Mouse (Mus musculus) MEL (cell line): ENCODE results near the gene Psors1c2. TPM values are rescaled to one million over a fixed set of nuclear protein-coding genes. Genes with fewer than 3 reads are reported as not detected.
"Not testable (repeated sequence)": the region's sequence is repeated elsewhere in the genome, so short reads cannot be mapped to it uniquely, and the experiment has no call there.

Experiments used
- DNase-seq: peaks from one replicate; pipeline ENCODE4 v3.0.0; 2011; ENCODE audit warnings: low read depth, low spot score
- H3K27ac ChIP-seq: 2 replicates; pipeline ENCODE4 v1.5.1; 2012; ENCODE audit warnings: low read depth, mild to moderate bottlenecking, control low read depth, low read length, moderate library complexity; ENCODE audit not compliant: control insufficient read depth
- H3K27me3 ChIP-seq, 2 experiments: fragments of 150-350 bp in 1 of 2; sonication (generic) in 1 of 2; 2 replicates each; pipeline ENCODE4 v1.6.1; 2012; ENCODE audit warnings: low read length in 2 of 2, mild to moderate bottlenecking in 2 of 2, improper control_type of control experiment in 1 of 2, moderate library complexity in 1 of 2; ENCODE audit not compliant: insufficient read depth in 2 of 2, control insufficient read depth in 1 of 2
- H3K36me3 ChIP-seq, 2 experiments: 2 replicates each; pipeline ENCODE4 v1.6.1; 2012 to 2014; ENCODE audit warnings: low read length in 2 of 2, improper control_type of control experiment in 1 of 2, inconsistent platforms in 1 of 2, mild to moderate bottlenecking in 1 of 2; ENCODE audit not compliant: insufficient read depth in 2 of 2, control insufficient read depth in 1 of 2
- H3K4me1 ChIP-seq, 2 experiments: fragments of 150-350 bp in 1 of 2; sonication (generic) in 1 of 2; 2 replicates each; pipeline ENCODE4 v1.6.1; 2012; ENCODE audit warnings: low read length in 2 of 2, improper control_type of control experiment in 1 of 2, mild to moderate bottlenecking in 1 of 2; ENCODE audit not compliant: insufficient read depth in 2 of 2, control insufficient read depth in 1 of 2
- H3K4me3 ChIP-seq, 2 experiments: fragments of 150-350 bp in 1 of 2; sonication (generic) in 1 of 2; 2 replicates each; pipeline ENCODE4 v1.5.1; 2012; ENCODE audit warnings: low read depth in 2 of 2, low read length in 2 of 2, mild to moderate bottlenecking in 2 of 2, moderate library complexity in 2 of 2, control low read depth in 1 of 2, improper control_type of control experiment in 1 of 2; ENCODE audit not compliant: control insufficient read depth in 1 of 2, insufficient read depth in 1 of 2
- H3K79me2 ChIP-seq: 2 replicates; pipeline ENCODE4 v1.6.1; 2012; ENCODE audit warnings: mild to moderate bottlenecking, low read length, moderate library complexity; ENCODE audit not compliant: control insufficient read depth, poor library complexity, insufficient read depth
- H3K9ac ChIP-seq: 2 replicates; pipeline ENCODE4 v1.6.1; 2012; ENCODE audit warnings: low read depth, mild to moderate bottlenecking, control low read depth, low read length, moderate library complexity; ENCODE audit not compliant: control insufficient read depth, poor library complexity, severe bottlenecking
- H3K9me3 ChIP-seq: fragments of 150-350 bp; sonication (generic); replicated peaks from 2 replicates; pipeline ENCODE4 v1.6.1; 2012; ENCODE audit warnings: mild to moderate bottlenecking, low read length, improper control_type of control experiment, moderate library complexity; ENCODE audit not compliant: insufficient read depth
- CHD2 ChIP-seq: IDR thresholded peaks from 2 replicates; pipeline ENCODE4 v1.6.1; 2011; ENCODE audit warnings: low read length, improper control_type of control experiment
- CTCF ChIP-seq, 3 experiments: IDR thresholded peaks in 2 of 3; conservative IDR thresholded peaks in 1 of 3; 2 replicates each; pipeline ENCODE4 v1.5.1; 2011 to 2012; ENCODE audit warnings: low read length in 3 of 3, low read depth in 2 of 3, mild to moderate bottlenecking in 2 of 3, improper control_type of control experiment in 1 of 3, inconsistent platforms in 1 of 3, mixed read lengths in 1 of 3, moderate library complexity in 1 of 3; ENCODE audit not compliant: control insufficient read depth in 1 of 3, insufficient read depth in 1 of 3, poor library complexity in 1 of 3, severe bottlenecking in 1 of 3
- EP300 ChIP-seq, 2 experiments: IDR thresholded peaks; 2 replicates each; pipeline ENCODE4 v1.6.1; 2011; ENCODE audit warnings: improper control_type of control experiment in 2 of 2, low read length in 2 of 2, low read depth in 1 of 2, mild to moderate bottlenecking in 1 of 2
- GABPA ChIP-seq: IDR thresholded peaks from 2 replicates; pipeline ENCODE4 v1.6.1; 2012; ENCODE audit warnings: low read depth, mild to moderate bottlenecking, inconsistent platforms, low read length, improper control_type of control experiment, moderate library complexity
- JUND ChIP-seq: IDR thresholded peaks from 2 replicates; pipeline ENCODE4 v1.6.1; 2011; ENCODE audit warnings: low read depth, mild to moderate bottlenecking, improper control_type of control experiment, low read length
- MXI1 ChIP-seq: IDR thresholded peaks from 2 replicates; pipeline ENCODE4 v1.6.1; 2011; ENCODE audit warnings: mild to moderate bottlenecking, low read depth, low read length, improper control_type of control experiment
- NRF1 ChIP-seq: IDR thresholded peaks from 2 replicates; pipeline ENCODE4 v1.6.1; 2014; ENCODE audit warnings: low read depth, mild to moderate bottlenecking, inconsistent platforms, low read length, improper control_type of control experiment, moderate library complexity; ENCODE audit not compliant: poor library complexity, insufficient read depth, severe bottlenecking
- POLR2AphosphoS2 ChIP-seq: IDR thresholded peaks from 2 replicates; pipeline ENCODE4 v1.6.1; 2011; ENCODE audit warnings: low read length, improper control_type of control experiment
- RAD21 ChIP-seq: IDR thresholded peaks from 2 replicates; pipeline ENCODE4 v1.6.1; 2011; ENCODE audit warnings: mild to moderate bottlenecking, low read depth, low read length, improper control_type of control experiment
- RCOR1 ChIP-seq: IDR thresholded peaks from 2 replicates; pipeline ENCODE4 v1.6.1; 2012; ENCODE audit warnings: low read depth, mild to moderate bottlenecking, inconsistent platforms, low read length, improper control_type of control experiment
- SMC3 ChIP-seq: IDR thresholded peaks from 2 replicates; pipeline ENCODE4 v1.6.1; 2011; ENCODE audit warnings: low read depth, low read length, improper control_type of control experiment
- USF1 ChIP-seq: IDR thresholded peaks from 2 replicates; pipeline ENCODE4 v1.6.1; 2014; ENCODE audit warnings: low read depth, mild to moderate bottlenecking, inconsistent platforms, low read length, improper control_type of control experiment, moderate library complexity
- ZC3H11A ChIP-seq: IDR thresholded peaks from 2 replicates; pipeline ENCODE4 v1.6.1; 2012; ENCODE audit warnings: low read depth, mild to moderate bottlenecking, inconsistent platforms, low read length, improper control_type of control experiment
- polyA plus RNA-seq, 2 experiments: library from polyadenylated mRNA; stranded (reverse) in 1 of 2; unstranded in 1 of 2; fragments of >175 nt in 1 of 2; fragments of >200 nt in 1 of 2; gene quantifications; 2 replicates each; pipeline versions ENCODE4 v1.2.1 to v1.2.4; 2012; ENCODE audit warnings: low replicate concordance in 2 of 2, low read depth in 1 of 2; ENCODE audit not compliant: insufficient read length in 2 of 2, insufficient read depth in 1 of 2, missing spikeins in 1 of 2
- total RNA-seq: library from RNA; depleted of rRNA; stranded (reverse); fragments of 300-350 nt; gene quantifications from 2 replicates; pipeline ENCODE4 v1.2.3, GENCODE M21; 2012

Psors1c2 gene
- total and polyA plus RNA-seq, 3 experiments = 0.27 to 1.3 TPM; not detected in 1

- H3K27me3 ChIP-seq, H3K9me3 ChIP-seq, H3K9ac ChIP-seq, H3K4me1 ChIP-seq, H3K27ac ChIP-seq, H3K4me3 ChIP-seq, H3K36me3 ChIP-seq, DNase-seq, H3K79me2 ChIP-seq: not testable (repeated sequence)
Measured at GRCm38 (mm10) chr17:35508279-35508678, 24.7 kb upstream of the Psors1c2 start.

GRCm38 (mm10) chr17:35509284-35509683, 23.7 kb upstream of the Psors1c2 start:
- TF ChIP-seq SMC3 (peak; percentile 16; the same call in 1 of the 2 replicates), GABPA (no peak), RCOR1 (no peak), CHD2 (no peak), MXI1 (no peak), CTCF (IDR thresholded peaks at IDR 0.05 in 2 of 3, conservative IDR thresholded peaks at IDR 0.05 in 1 of 3; ENCODE audit: control insufficient read depth in 1 of 3, insufficient read depth in 1 of 3, low read depth in 2 of 3, low read length in 3 of 3, poor library complexity in 1 of 3, severe bottlenecking in 1 of 3) (peak in 2 of 3 experiments; percentile 21 to 22; a peak in 2 of 6 replicates), POLR2AphosphoS2 (no peak), USF1 (no peak), EP300 (IDR thresholded peaks at IDR 0.05; ENCODE audit: low read depth in 1 of 2, low read length in 2 of 2) (no peak), NRF1 (no peak)
- no peak overlapping the region for H3K9ac ChIP-seq
- H3K79me2 ChIP-seq = no peaks in the 10 kb centered on the region
- no peak overlapping the region for H3K27ac ChIP-seq
- peak; percentile 23 for DNase-seq
- no peak overlapping the region for H3K4me3 ChIP-seq
- no peaks in the 10 kb centered on the region for H3K27me3 ChIP-seq
- no peaks in the 10 kb centered on the region for H3K36me3 ChIP-seq
- no peaks in the 10 kb centered on the region for H3K4me1 ChIP-seq
- H3K9me3 ChIP-seq = no peaks in the 10 kb centered on the region

- TF ChIP-seq POLR2AphosphoS2 (no peak), ZC3H11A (no peak), JUND (no peak), CTCF (IDR thresholded peaks at IDR 0.05 in 2 of 3, conservative IDR thresholded peaks at IDR 0.05 in 1 of 3; ENCODE audit: control insufficient read depth in 1 of 3, insufficient read depth in 1 of 3, low read depth in 2 of 3, low read length in 3 of 3, poor library complexity in 1 of 3, severe bottlenecking in 1 of 3) (peak in 1 of 3 experiments; percentile 38; a peak in 3 of 6 replicates), RAD21 (0 out of 2 replicates have a peak, but pooled peaks have one; percentile 1)
- peaks cover 0 to 1% of the 10 kb centered on the region in 2 experiments; a peak in 2 of 4 replicates for H3K4me1 ChIP-seq
- no peaks in the 10 kb centered on the region for H3K36me3 ChIP-seq
- H3K79me2 ChIP-seq = peaks cover 2% of the 10 kb centered on the region; the same call in 1 of the 2 replicates
- DNase-seq = peak; percentile 34
- no peaks in the 10 kb centered on the region for H3K27me3 ChIP-seq
- H3K27ac ChIP-seq = no peak overlapping the region
- no peak overlapping the region for H3K4me3 ChIP-seq
- H3K9me3 ChIP-seq = no peaks in the 10 kb centered on the region
- H3K9ac ChIP-seq = no peak overlapping the region
Measured at GRCm38 (mm10) chr17:35512916-35513626, 19.9 kb upstream of the Psors1c2 start.
